Mouse (Mus musculus): ENCODE measurements around the gene Aff3.

DNA sequence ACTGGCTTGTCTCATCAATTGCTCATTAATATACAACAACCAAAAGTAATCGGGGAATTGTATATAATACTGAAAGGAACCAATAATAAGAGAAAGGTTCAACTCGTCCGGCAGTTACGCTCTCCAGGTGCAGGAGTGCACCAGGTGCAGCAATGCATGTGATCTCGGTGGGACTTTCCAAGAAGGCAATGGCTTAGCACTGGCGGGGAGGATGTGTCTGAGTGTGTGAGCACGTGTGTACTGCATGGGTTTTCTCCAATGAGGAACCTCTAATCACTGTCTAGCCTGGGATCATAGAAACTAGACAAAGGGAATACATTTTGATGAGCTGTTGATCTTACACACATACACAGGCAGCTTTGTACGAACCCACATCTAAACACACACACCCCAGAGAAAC is 485.8 kb downstream of the Aff3 start:
- TF ChIP-seq EP300 (IDR thresholded peaks at IDR 0.05; ENCODE audit: low read depth) (no peak), CTCF (IDR thresholded peaks at IDR 0.05; ENCODE audit: low read depth) (no peak)

All from heart, postnatal 0 days (tissue).